Mouse (Mus musculus): Measurements from ENCODE around the gene Avpr1b.
"Not testable (repeated sequence)": the region's sequence is repeated elsewhere in the genome, so short reads cannot be mapped to it uniquely, and the experiment has no call there.

Avpr1b gene

GRCm38 (mm10) chr1:131623644-131624043, 24.6 kb downstream of the Avpr1b start:
- DNase-seq = no peak

- DNase-seq = no peak
Measured at GRCm38 (mm10) chr1:131624175-131624835, 25.3 kb downstream of the Avpr1b start.

- no peak for DNase-seq
Measured at GRCm38 (mm10) chr1:131626200-131626599, 27.2 kb downstream of the Avpr1b start.

- not testable (repeated sequence) for DNase-seq
Measured at GRCm38 (mm10) chr1:131632216-131632615, 33.2 kb downstream of the Avpr1b start.

- no peak for DNase-seq
Measured at GRCm38 (mm10) chr1:131634495-131634894, 35.5 kb downstream of the Avpr1b start.

GRCm38 (mm10) chr1:131637791-131638540, 38.9 kb downstream of the Avpr1b start, which contains the start of gene Ctse:
Ctse (plus strand) TSS chr1:131638306.
- DNase-seq = no peak

- no peak for DNase-seq
Measured at GRCm38 (mm10) chr1:131638541-131639421, 39.7 kb downstream of the Avpr1b start.

- DNase-seq = no peak
Measured at GRCm38 (mm10) chr1:131640062-131640461, 41.0 kb downstream of the Avpr1b start.

GRCm38 (mm10) chr1:131641565-131641964, 42.5 kb downstream of the Avpr1b start:
- DNase-seq = no peak

GRCm38 (mm10) chr1:131642251-131642650, 43.2 kb downstream of the Avpr1b start:
- DNase-seq = no peak

- DNase-seq = no peak
Measured at GRCm38 (mm10) chr1:131652670-131653443, 53.8 kb downstream of the Avpr1b start.

GRCm38 (mm10) chr1:131655601-131656000, 56.6 kb downstream of the Avpr1b start:
- DNase-seq = no peak

GRCm38 (mm10) chr1:131657945-131658354, 58.9 kb downstream of the Avpr1b start:
- peak; percentile 93 for DNase-seq

GRCm38 (mm10) chr1:131659512-131660085, 60.6 kb downstream of the Avpr1b start:
- no peak for DNase-seq

GRCm38 (mm10) chr1:131660266-131660665, 61.2 kb downstream of the Avpr1b start:
- DNase-seq = no peak

GRCm38 (mm10) chr1:131660716-131661472, 61.9 kb downstream of the Avpr1b start:
- no peak for DNase-seq
